Mouse (Mus musculus) limb, embryonic 15.5 days (tissue): Measurements from ENCODE around the gene Bcar1. TPM values are rescaled to one million over a fixed set of nuclear protein-coding genes. Genes with fewer than 3 reads are reported as not detected.
A peak's percentile ranks its signal among the peaks of the same experiment; 100 is the strongest.

Experiments
- ATAC-seq: fragments of 200-750 bp; cut with Nextera tagmentation; 2 replicates; pipeline ENCODE4 v1.8.0; 2017; ENCODE audit warnings: low read depth, moderate TSS enrichment; ENCODE audit not compliant: insufficient number of reproducible peaks, low FRiP score, low TSS enrichment
- H3K27ac ChIP-seq: fragments of 300-500 bp; sonication (generic); 2 replicates; pipeline ENCODE4 v1.5.1; 2015; ENCODE audit warnings: moderate library complexity, mild to moderate bottlenecking, inconsistent platforms
- H3K27me3 ChIP-seq: fragments of 300-500 bp; sonication (generic); 2 replicates; pipeline ENCODE4 v1.6.1; 2015; ENCODE audit warnings: inconsistent platforms
- H3K36me3 ChIP-seq: fragments of 300-500 bp; sonication (generic); 2 replicates; pipeline ENCODE4 v1.6.1; 2015; ENCODE audit warnings: inconsistent platforms
- H3K4me1 ChIP-seq: fragments of 300-500 bp; sonication (generic); 2 replicates; pipeline ENCODE4 v1.6.1; 2015; ENCODE audit warnings: inconsistent platforms
- H3K4me2 ChIP-seq: fragments of 300-500 bp; sonication (generic); 2 replicates; pipeline ENCODE4 v1.6.1; 2015; ENCODE audit warnings: mild to moderate bottlenecking, inconsistent platforms
- H3K4me3 ChIP-seq: fragments of 300-500 bp; sonication (generic); 2 replicates; pipeline ENCODE4 v1.5.1; 2015; ENCODE audit warnings: mild to moderate bottlenecking, inconsistent platforms
- H3K9ac ChIP-seq: fragments of 300-500 bp; sonication (generic); 2 replicates; pipeline ENCODE4 v1.6.1; 2015; ENCODE audit warnings: inconsistent platforms
- H3K9me3 ChIP-seq: fragments of 300-500 bp; sonication (generic); 2 replicates; pipeline ENCODE4 v1.6.1; 2016; ENCODE audit warnings: inconsistent platforms
- WGBS: fragments of 180-500 bp; shearing (Covaris S2); methylation state at CpG from one replicate; pipeline ENCODE4 v1.1.7; 2015; 5-methylcytosine and 5-hydroxymethylcytosine counted together
- polyA plus RNA-seq: library from polyadenylated mRNA; unstranded; fragments of >200 nt; fragmentation: Nextera tagmentation; extraction: Ambion mirVana; gene quantifications from 2 replicates; pipeline ENCODE4 v1.2.1, GENCODE M21; 2015

The Bcar1 gene
- polyA plus RNA-seq, 1 experiment from 2014 or later = 35.4 TPM

GRCm38 (mm10) chr8:111734244-111734960 lies 9.2 kb downstream of the Bcar1 start:
- 41% methylated on average over 6 of the region's 6 CpGs for WGBS
- H3K9ac ChIP-seq = no peak overlapping the region
- H3K4me2 ChIP-seq = no peak overlapping the region

DNA sequence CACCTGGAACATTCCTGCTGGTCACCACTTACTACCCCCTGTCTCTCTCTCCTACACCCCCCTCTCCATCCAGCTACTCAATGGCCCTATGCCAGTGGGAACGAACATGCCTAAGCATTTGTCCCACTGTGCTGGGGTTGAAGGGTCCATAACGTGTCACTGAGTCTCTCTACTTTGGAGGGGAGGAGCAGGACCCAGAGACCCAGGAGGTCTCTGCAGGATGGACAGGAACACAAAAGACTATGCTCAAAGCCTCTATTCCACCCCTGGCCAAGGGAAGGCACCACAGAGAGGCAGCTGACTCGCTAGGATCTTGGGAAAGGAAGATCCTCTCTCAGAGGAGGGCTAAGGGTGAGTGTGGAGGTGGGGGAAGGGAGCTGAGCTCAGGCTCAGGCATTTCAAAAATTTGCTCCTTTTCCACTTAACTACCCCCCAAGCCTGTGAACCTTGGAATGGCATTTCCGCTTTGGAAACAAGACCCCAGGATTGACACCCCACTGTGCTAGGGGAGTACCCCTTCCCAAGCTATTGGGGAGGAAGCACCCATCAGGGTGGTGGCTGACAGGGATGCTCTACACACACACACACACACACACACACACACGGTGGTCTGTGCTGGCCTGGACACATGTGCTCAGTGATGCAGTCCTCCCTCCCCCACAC lies 9.9 kb downstream of the Bcar1 start:
- no peak overlapping the region for H3K9ac ChIP-seq
- H3K27ac ChIP-seq = peak overlapping the region; percentile 87
- H3K4me2 ChIP-seq = no peak overlapping the region
- 9% methylated on average over 5 of the region's 5 CpGs for WGBS
- H3K36me3 ChIP-seq = no peaks in the 10 kb centered on the region; the same call in 1 of the 2 replicates
- ATAC-seq = no peak
- no peaks in the 10 kb centered on the region for H3K9me3 ChIP-seq
- H3K4me1 ChIP-seq = peaks cover 77% of the 10 kb centered on the region
- no peak overlapping the region for H3K4me3 ChIP-seq
- no peaks in the 10 kb centered on the region for H3K27me3 ChIP-seq

More at GRCm38 (mm10) chr8:111734244-111734960, 9.2 kb downstream of the Bcar1 start:
- H3K4me1 ChIP-seq = peaks cover 80% of the 10 kb centered on the region
- peak overlapping the region; percentile 19 for H3K27ac ChIP-seq
- H3K27me3 ChIP-seq = no peaks in the 10 kb centered on the region
- no peaks in the 10 kb centered on the region for H3K9me3 ChIP-seq
- no peak for ATAC-seq
- H3K4me3 ChIP-seq = no peak overlapping the region
- H3K36me3 ChIP-seq = no peaks in the 10 kb centered on the region; the same call in 1 of the 2 replicates

DNA sequence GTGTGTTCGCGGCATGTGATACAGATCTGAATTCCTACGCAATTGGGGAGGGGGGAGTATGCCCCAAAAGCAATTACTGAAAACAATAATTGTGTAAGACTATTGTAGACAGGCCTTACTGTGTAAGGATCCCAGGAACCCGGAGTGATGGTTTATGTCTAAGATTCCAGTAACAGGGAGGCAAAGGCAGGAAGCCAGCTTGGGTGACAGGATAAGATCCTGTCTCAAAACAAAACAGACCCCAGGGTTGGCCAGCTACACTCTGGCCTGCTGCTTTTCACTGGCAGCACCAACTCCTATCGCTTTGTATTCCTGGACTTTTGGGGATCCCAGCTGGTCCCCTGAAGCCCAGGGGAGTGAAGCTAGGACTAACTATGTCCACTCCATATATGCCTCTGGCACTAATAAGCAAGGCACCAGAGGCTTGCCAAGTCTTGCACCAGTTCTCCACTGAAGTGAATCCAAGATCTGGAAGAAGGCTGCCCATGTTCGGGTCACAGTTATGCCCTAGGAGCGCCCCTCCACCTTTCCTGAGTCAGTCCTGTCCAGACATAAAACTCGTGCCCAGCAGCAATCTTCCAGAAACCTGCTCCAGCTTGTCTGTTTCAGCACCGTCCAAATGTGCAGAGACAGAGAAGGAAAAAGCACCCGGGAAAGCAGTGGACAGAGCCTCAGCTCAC lies 11.1 kb downstream of the Bcar1 start:
- no peaks in the 10 kb centered on the region for H3K9me3 ChIP-seq
- peak overlapping the region; percentile 77 for H3K4me3 ChIP-seq
- H3K27ac ChIP-seq = peak overlapping the region; percentile 87
- no peaks in the 10 kb centered on the region; the same call in 1 of the 2 replicates for H3K36me3 ChIP-seq
- peaks cover 86% of the 10 kb centered on the region for H3K4me1 ChIP-seq
- peak overlapping the region; percentile 75 for H3K4me2 ChIP-seq
- no peak for ATAC-seq
- no peaks in the 10 kb centered on the region for H3K27me3 ChIP-seq
- WGBS = 17% methylated on average over 10 of the region's 10 CpGs
- H3K9ac ChIP-seq = no peak overlapping the region

- peaks cover 88% of the 10 kb centered on the region for H3K4me1 ChIP-seq
- no peaks in the 10 kb centered on the region for H3K9me3 ChIP-seq
- peak overlapping the region; percentile 87 for H3K27ac ChIP-seq
- peak overlapping the region; percentile 77 for H3K4me3 ChIP-seq
- H3K27me3 ChIP-seq = no peaks in the 10 kb centered on the region
- WGBS = under 1% methylated on average over 28 of the region's 41 CpGs
- H3K4me2 ChIP-seq = peak overlapping the region; percentile 75
- H3K36me3 ChIP-seq = no peaks in the 10 kb centered on the region
- peak; percentile 85 for ATAC-seq
- H3K9ac ChIP-seq = peak overlapping the region; percentile 76
These were observed 11.6 kb downstream of the Bcar1 start for GRCm38 (mm10) chr8:111732004-111732403.

DNA sequence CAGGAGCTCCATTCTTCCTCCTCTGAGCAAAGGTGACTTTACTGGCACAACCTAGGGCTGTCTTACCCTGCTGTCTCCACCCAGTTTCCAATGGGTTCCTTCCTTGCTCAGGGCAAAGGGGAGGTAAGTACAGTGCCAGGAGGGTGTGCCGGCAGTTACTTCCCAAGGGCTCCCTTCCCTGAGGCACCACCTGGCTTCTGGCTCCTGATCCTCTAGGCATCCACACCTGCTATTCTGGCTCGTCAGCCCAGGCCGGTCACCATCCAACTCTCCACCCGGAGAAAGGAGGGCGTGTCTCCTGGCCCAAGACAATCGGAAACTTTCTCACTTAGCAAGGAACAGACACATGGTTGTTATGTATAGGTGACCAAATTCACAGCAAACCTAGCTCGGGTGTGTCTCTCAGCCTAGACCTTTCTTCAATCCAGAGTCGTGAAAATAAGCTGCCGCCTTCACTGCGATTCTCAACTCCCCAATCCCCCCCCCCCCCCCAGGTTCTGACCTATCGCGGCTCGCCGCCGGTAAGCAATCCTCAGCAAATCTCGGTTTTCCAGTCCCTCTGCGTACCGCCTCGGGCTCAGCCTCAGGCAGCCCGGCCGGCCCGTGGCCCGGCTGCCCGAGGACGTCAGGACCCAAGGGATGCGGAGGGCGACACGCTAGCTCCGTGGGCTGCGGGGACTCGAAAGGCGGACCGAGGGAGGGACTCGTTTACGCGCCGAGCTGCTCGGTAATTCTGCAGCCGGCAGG lies 12.2 kb downstream of the Bcar1 start:
- H3K9me3 ChIP-seq = no peaks in the 10 kb centered on the region
- H3K27ac ChIP-seq = peak overlapping the region; percentile 87
- H3K36me3 ChIP-seq = no peaks in the 10 kb centered on the region
- H3K27me3 ChIP-seq = no peaks in the 10 kb centered on the region
- peak; percentile 9; the same call in 1 of the 2 replicates for ATAC-seq
- WGBS = under 1% methylated on average over 39 of the region's 39 CpGs
- H3K9ac ChIP-seq = peak overlapping the region; percentile 76
- H3K4me2 ChIP-seq = peak overlapping the region; percentile 75
- H3K4me3 ChIP-seq = peak overlapping the region; percentile 77
- peaks cover 88% of the 10 kb centered on the region for H3K4me1 ChIP-seq

GRCm38 (mm10) chr8:111729233-111730170 lies 14.1 kb downstream of the Bcar1 start:
- no peak for ATAC-seq
- peak overlapping the region; percentile 43 for H3K27ac ChIP-seq
- H3K9ac ChIP-seq = no peak overlapping the region
- 71% methylated on average over 7 of the region's 7 CpGs for WGBS
- H3K9me3 ChIP-seq = no peaks in the 10 kb centered on the region
- H3K4me3 ChIP-seq = no peak overlapping the region
- no peaks in the 10 kb centered on the region for H3K36me3 ChIP-seq
- no peak overlapping the region for H3K4me2 ChIP-seq
- H3K4me1 ChIP-seq = peaks cover 75% of the 10 kb centered on the region
- no peaks in the 10 kb centered on the region for H3K27me3 ChIP-seq

GRCm38 (mm10) chr8:111728481-111728880 lies 15.1 kb downstream of the Bcar1 start:
- 65% methylated on average over 5 of the region's 5 CpGs for WGBS
- ATAC-seq = no peak
- Histone ChIP-seq H3K27me3 (no peaks in the 10 kb centered on the region), H3K4me2 (no peak overlapping the region), H3K4me1 (peaks cover 68% of the 10 kb centered on the region), H3K9ac (no peak overlapping the region), H3K27ac (peak overlapping the region; percentile 43; the same call in 1 of the 2 replicates), H3K9me3 (no peaks in the 10 kb centered on the region), H3K4me3 (no peak overlapping the region), H3K36me3 (no peaks in the 10 kb centered on the region)

GRCm38 (mm10) chr8:111727553-111727952 lies 16.1 kb downstream of the Bcar1 start:
- Histone ChIP-seq H3K9me3 (no peaks in the 10 kb centered on the region), H3K27me3 (no peaks in the 10 kb centered on the region), H3K4me3 (no peak overlapping the region), H3K36me3 (no peaks in the 10 kb centered on the region), H3K27ac (no peak overlapping the region), H3K9ac (no peak overlapping the region), H3K4me1 (peaks cover 59% of the 10 kb centered on the region), H3K4me2 (no peak overlapping the region)
- WGBS = 65% methylated on average over 4 of the region's 4 CpGs
- no peak for ATAC-seq

DNA sequence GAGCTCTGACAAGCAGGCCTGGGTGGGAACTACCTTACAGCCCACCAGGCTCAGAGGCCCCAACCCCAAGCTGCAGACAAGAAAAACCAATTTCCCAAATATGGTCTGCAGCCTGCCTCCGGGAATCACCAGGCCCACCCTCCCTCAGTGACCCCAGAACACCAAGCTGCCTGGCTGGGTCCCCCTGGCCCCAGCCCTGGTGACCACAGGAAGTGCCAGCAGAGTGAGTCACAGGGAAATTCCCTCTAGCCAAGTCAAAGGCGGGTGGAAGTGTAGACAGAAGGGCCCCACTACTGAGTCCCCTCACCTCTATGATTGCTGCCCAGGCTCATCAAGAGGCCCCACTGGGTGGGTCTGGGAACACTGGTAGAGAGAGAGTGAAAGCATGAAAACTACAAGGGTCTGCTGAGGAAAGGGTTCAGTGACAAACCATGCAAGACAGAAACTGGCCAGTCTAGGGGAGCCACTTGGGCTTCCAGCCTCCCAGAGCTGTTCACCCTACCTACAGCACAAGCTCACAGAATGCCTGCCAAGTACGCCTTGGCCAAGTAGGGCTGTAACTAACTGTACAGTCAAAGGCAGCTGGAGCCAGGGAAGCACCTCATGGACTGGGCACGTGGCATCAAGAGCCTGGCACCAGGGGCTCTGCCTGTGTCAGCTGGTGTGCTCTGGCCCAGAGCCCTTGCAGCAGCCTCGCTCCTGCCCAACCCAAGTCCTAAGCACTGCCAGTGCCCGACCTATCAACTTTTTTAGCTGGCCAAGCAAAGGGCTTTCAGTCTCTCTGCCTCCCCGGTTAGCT lies 17.3 kb downstream of the Bcar1 start:
- H3K4me3 ChIP-seq = no peak overlapping the region
- no peaks in the 10 kb centered on the region for H3K27me3 ChIP-seq
- H3K36me3 ChIP-seq = no peaks in the 10 kb centered on the region
- WGBS = 55% methylated on average over 7 of the region's 7 CpGs
- no peak overlapping the region for H3K4me2 ChIP-seq
- peak overlapping the region; percentile 77 for H3K27ac ChIP-seq
- no peak overlapping the region for H3K9ac ChIP-seq
- H3K9me3 ChIP-seq = no peaks in the 10 kb centered on the region
- peaks cover 53% of the 10 kb centered on the region for H3K4me1 ChIP-seq
- ATAC-seq = peak; percentile 74

GRCm38 (mm10) chr8:111725341-111725740 lies 18.3 kb downstream of the Bcar1 start:
- 87% methylated on average over 6 of the region's 6 CpGs for WGBS
- peaks cover 48% of the 10 kb centered on the region for H3K4me1 ChIP-seq

More at GRCm38 (mm10) chr8:111725341-111725740, 18.3 kb downstream of the Bcar1 start:
- Histone ChIP-seq H3K9ac (no peak overlapping the region), H3K4me3 (no peak overlapping the region), H3K9me3 (no peaks in the 10 kb centered on the region), H3K36me3 (peaks cover 9% of the 10 kb centered on the region), H3K4me2 (no peak overlapping the region), H3K27ac (no peak overlapping the region), H3K27me3 (no peaks in the 10 kb centered on the region)
- ATAC-seq = no peak
